Mouse (Mus musculus) small intestine, adult 2 months (tissue): Measurements from ENCODE around the gene Efcab5.

Experiments
- CTCF ChIP-seq: fragments of 200-500 bp; IDR thresholded peaks from 2 replicates; pipeline ENCODE4 v1.5.1; 2012; ENCODE audit warnings: low read depth, mild to moderate bottlenecking, control low read depth, inconsistent platforms, low read length, moderate library complexity, mixed read lengths; ENCODE audit not compliant: insufficient replicate concordance, insufficient read length; ENCODE audit errors: extremely low read depth
- POLR2A ChIP-seq: fragments of 200-500 bp; IDR thresholded peaks from 2 replicates; pipeline ENCODE4 v1.6.1; 2012; ENCODE audit warnings: low read depth, mild to moderate bottlenecking, control low read depth, inconsistent platforms, low read length, moderate library complexity

DNA sequence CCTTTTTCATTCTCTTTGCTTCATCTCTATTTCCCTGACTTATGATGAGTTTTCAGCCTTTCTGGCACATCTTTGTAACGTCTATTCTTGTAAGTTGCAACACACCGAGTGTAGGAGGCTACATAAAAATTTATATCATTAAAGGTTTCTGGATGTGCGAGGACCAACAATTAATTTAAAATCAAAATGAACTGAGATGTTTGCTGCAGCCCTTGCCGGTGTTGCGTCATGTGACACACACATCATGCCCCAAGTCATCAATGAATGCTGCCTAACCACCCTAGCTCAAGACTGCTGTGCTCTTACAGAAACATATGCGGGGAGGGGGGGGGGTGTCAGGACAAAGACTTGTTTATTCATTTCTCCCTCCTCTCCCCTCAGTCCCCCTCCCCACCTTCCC, 80.3 kb downstream of the Efcab5 start:
- TF ChIP-seq CTCF, result no peak
- no peak for TF ChIP-seq POLR2A
